Mouse (Mus musculus): Measurements from ENCODE around the gene 4930590J08Rik.

Gene 4930590J08Rik

GRCm38 (mm10) chr6:91963429-91963828 lies 60.8 kb downstream of the 4930590J08Rik start:
- DNase-seq (ENCODE audit: low spot score in 2 of 2) = no peak

DNA sequence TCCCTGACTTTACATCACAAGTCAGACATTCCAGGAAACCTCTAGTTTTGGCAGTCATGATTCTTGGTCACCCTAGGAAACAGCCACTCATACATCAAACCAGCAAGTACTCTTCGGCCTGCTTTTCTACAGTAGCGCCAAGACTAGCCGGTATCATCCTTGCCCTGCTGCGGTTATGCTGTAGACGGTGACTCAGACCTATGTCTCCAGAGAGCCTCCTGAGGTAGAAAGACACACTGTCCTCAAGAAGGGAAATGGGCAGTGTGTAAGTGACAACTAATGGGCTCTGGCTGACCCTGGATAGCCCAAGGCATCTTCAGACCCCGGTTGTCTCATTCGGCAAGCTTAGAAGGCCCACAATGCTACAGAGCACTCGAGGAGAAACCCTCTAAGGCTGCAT lies 62.5 kb downstream of the 4930590J08Rik start:
- no peak for DNase-seq (ENCODE audit: low spot score in 2 of 2)

DNA sequence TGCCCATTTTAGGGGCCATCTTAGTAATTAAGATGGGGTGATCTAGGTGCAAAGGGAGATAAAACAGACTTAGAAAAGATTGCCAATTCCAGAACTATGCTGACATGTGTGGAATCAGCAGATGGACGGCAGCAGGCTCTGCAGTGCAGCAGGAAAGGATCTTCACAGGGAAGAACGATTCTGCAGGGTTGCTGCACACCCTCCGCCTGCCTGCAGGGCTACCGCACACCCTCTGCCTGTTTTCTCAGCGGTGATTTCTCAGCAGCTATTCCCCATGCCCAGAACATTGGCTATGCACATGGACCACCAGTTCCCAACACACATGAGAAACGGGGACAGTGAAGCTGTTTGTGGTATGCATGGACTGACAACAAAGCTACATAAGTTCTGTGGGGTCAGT lies 63.4 kb downstream of the 4930590J08Rik start:
- DNase-seq (ENCODE audit: low spot score in 2 of 2) = no peak

- no peak for DNase-seq (ENCODE audit: low spot score in 2 of 2)
Measured at GRCm38 (mm10) chr6:91972201-91972646, 69.6 kb downstream of the 4930590J08Rik start.

GRCm38 (mm10) chr6:91973972-91974371 lies 71.4 kb downstream of the 4930590J08Rik start:
- DNase-seq (ENCODE audit: low spot score in 2 of 2) = no peak

GRCm38 (mm10) chr6:91978371-91979300 lies 76.0 kb downstream of the 4930590J08Rik start, which contains the start of gene Fgd5:
TSS of gene Fgd5 (plus strand) at chr6:91978878.
- DNase-seq (ENCODE audit: low spot score in 2 of 2) = no peak

DNA sequence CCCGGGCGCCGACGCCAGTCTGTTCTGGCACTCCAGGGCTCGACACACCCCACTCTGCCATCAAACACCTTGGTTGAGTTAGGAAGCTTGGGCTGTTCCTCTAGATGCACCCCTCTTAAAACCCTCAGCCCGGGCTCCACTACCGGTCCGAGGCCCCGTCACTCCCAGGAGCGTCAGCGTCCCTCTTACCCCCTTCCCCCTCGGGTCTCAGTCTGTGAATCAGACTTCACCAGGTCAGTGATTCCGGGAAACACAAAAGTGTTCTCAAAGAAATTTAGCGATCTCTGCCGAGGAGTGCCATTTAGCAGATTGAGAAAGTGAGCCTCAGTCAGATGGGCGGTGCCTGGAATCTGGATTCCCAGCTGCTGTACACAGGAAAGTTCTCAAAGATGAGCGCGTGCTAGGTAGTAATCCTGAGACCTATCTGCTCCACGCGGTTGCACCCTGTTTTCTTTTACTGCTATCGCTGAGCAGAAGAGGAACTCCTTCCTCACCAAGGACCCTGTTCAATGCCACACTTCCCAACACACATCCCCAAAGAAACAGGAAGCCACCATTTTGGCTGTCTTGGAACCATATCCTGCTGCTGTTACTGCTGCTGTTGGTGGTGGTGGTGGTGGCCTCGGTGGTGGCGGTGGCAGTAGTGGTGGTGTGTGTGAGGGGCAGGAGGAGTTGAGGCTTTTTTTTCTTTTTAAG lies 76.8 kb downstream of the 4930590J08Rik start:
- no peak for DNase-seq (ENCODE audit: low spot score in 2 of 2)

GRCm38 (mm10) chr6:91980011-91980410 lies 77.4 kb downstream of the 4930590J08Rik start:
- no peak for DNase-seq (ENCODE audit: low spot score in 2 of 2)

- DNase-seq (ENCODE audit: low spot score in 2 of 2) = no peak
Measured at GRCm38 (mm10) chr6:91990101-91990500, 87.5 kb downstream of the 4930590J08Rik start.

- DNase-seq (ENCODE audit: low spot score in 2 of 2) = no peak
Measured at GRCm38 (mm10) chr6:91992823-91993222, 90.2 kb downstream of the 4930590J08Rik start.

- no peak for DNase-seq (ENCODE audit: low spot score in 2 of 2)
Measured at GRCm38 (mm10) chr6:91993795-91994505, 91.3 kb downstream of the 4930590J08Rik start.

DNA sequence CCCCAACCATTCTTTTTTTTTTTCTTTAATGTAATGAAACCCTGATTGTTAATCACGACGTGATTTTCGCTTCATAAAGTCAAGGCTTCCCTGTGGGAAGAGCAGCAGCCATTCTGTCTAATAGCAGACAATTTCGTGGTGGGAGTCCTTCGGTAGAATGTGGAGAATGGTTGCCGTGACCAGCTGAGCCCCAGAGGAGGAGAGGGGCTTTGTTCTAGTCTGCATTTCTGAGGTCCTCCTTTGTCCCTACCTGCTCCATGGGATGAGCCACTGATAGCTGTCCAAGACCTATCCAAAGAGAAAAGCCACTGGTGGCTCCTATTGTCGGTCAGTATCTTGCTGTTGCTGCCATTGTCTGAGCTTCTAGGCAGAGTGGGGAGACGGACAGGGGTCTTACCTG lies 93.5 kb downstream of the 4930590J08Rik start:
- no peak for DNase-seq (ENCODE audit: low spot score in 2 of 2)

Measured in left cerebral cortex, adult 9 months (tissue).